Mouse (Mus musculus) skeletal muscle tissue, postnatal 0 days (tissue): Measurements from ENCODE around the gene Vmn1r129. TPM values are rescaled to one million over a fixed set of nuclear protein-coding genes. Genes with fewer than 3 reads are reported as not detected.

Experiments used
- polyA plus RNA-seq: library from polyadenylated mRNA; unstranded; fragments of >200 nt; fragmentation: Nextera tagmentation; extraction: Ambion mirVana; gene quantifications from 2 replicates; pipeline ENCODE4 v1.2.1, GENCODE M21; 2015

The Vmn1r129 gene
- not detected in 2 replicates for polyA plus RNA-seq

DNA sequence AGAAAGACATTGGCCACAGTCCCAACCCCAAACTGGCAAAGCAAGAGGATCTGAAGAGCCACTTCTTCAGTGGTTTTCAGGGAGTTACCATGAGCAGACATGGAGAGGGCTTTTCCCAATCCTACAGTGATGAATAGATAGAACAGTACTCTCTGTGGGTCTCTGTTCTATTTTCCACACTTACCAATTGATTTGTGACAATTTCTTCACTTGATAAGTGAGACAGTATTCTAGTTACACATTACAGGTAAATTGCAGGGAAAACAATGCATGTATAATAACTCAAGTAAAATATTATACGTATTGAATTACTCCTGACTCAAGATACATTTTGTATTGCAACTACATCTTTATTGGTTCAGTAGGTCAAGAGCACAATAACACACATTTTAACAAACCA, at the start of gene Vmn1r129:
Gene Vmn1r129, minus strand, starts transcription at position 101 of the 400 bp plus-strand sequence.

DNA sequence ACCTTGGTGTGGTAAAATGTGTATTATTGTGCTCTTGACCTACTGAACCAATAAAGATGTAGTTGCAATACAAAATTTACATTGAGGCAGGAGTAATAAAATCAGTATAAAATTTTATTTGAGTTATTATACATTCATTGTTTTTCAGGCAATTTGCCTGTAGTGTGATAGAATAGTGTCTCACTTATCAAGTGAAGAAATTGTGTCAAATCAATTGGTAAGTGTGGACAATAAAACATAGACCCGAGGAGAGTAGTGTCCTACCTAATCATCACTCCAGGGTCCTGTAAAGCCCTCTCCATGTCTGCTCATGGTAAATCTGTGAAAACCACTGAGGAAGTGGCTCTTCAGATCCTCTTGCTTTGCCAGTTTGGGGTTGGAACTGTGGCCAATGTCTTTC, 12.0 kb downstream of the Vmn1r129 start, which contains the start of gene Vmn1r128:
Gene Vmn1r128, plus strand, starts transcription at position 301 of the 400 bp plus-strand sequence.

DNA sequence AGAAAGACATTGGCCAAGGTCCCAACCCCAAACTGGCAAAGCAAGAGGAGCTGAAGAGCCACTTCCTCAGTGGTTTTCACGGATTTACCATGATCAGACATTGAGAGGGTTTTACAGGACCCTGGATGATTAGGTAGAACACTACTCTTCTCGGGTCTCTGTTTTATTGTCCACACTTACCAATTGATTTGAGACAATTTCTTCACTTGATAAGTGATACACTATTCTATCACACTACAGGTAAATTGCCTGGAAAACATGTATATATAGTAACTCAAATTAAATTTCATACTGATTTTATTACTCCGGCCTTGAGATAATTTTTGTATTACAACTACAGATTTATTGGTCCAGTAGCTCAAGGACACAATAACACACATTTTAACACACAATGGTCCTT, 41.3 kb downstream of the Vmn1r129 start, which contains the start of gene Vmn1r127:
Gene Vmn1r127, minus strand, starts transcription at position 101 of the 400 bp plus-strand sequence.

Other genes starting within 250 kb of the Vmn1r129 start
- gene Vmn1r122, start 227.2 kb downstream of the Vmn1r129 start, polyA plus RNA-seq: not detected in 2 replicates
- gene Vmn1r123, start 199.1 kb downstream of the Vmn1r129 start, polyA plus RNA-seq: not detected in 2 replicates
- gene Gm5157, start 170.9 kb downstream of the Vmn1r129 start, polyA plus RNA-seq: not detected in 2 replicates
- not detected in 2 replicates for gene Vmn1r124, start 100.7 kb downstream of the Vmn1r129 start, polyA plus RNA-seq
- not detected in 2 replicates for gene Vmn1r125, start 89.1 kb downstream of the Vmn1r129 start, polyA plus RNA-seq
- gene Vmn1r126, start 59.8 kb downstream of the Vmn1r129 start, polyA plus RNA-seq: not detected in 2 replicates
- gene Vmn1r127, start 41.4 kb downstream of the Vmn1r129 start, polyA plus RNA-seq: not detected in 2 replicates
- not detected in 2 replicates for gene Vmn1r128, start 11.9 kb downstream of the Vmn1r129 start, polyA plus RNA-seq
- gene Gm6882, start 71.5 kb upstream of the Vmn1r129 start, polyA plus RNA-seq: not detected in 2 replicates
- not detected in 2 replicates for gene Vmn1r130, start 150.5 kb upstream of the Vmn1r129 start, polyA plus RNA-seq
- gene Vmn1r131, start 184.8 kb upstream of the Vmn1r129 start, polyA plus RNA-seq: not detected in 2 replicates